Mouse (Mus musculus) bone marrow, adult 2 months (tissue): Measurements from ENCODE around the gene Lmod1.

Experiments
- CTCF ChIP-seq: fragments of 200-500 bp; IDR thresholded peaks from 2 replicates; pipeline ENCODE4 v1.5.1; 2011; ENCODE audit warnings: low read length, control low read depth; ENCODE audit not compliant: control insufficient read depth, insufficient read depth
- POLR2A ChIP-seq: fragments of 200-500 bp; IDR thresholded peaks from 2 replicates; pipeline ENCODE4 v1.6.1; 2011; ENCODE audit warnings: low read depth, mild to moderate bottlenecking, control low read depth, low read length, borderline replicate concordance; ENCODE audit not compliant: control insufficient read depth

GRCm38 (mm10) chr1:135286311-135286710, 38.3 kb upstream of the Lmod1 start:
- TF ChIP-seq POLR2A (no peak), CTCF (no peak)
